Mouse (Mus musculus) stomach, postnatal 0 days (tissue): ENCODE results near the gene Hnrnpu. TPM values are rescaled to one million over a fixed set of nuclear protein-coding genes. Genes with fewer than 3 reads are reported as not detected.

Experiments used
- ATAC-seq: fragments of 200-750 bp; cut with Nextera tagmentation; 2 replicates; pipeline ENCODE4 v1.8.0; 2017; ENCODE audit not compliant: low FRiP score, low TSS enrichment
- DNase-seq: peaks from one replicate; pipeline ENCODE4 v3.0.0-alpha.2; 2016; ENCODE audit warnings: low spot score
- H3K27ac ChIP-seq: fragments of 300-500 bp; sonication (generic); replicated peaks from 2 replicates; pipeline ENCODE4 v1.5.1; 2014; ENCODE audit warnings: mild to moderate bottlenecking, control low read depth
- H3K27me3 ChIP-seq: fragments of 300-500 bp; sonication (generic); 2 replicates; pipeline ENCODE4 v1.6.1; 2014; ENCODE audit warnings: low read length; ENCODE audit not compliant: control insufficient read depth, insufficient read depth
- H3K36me3 ChIP-seq: fragments of 300-500 bp; sonication (generic); 2 replicates; pipeline ENCODE4 v1.6.1; 2014; ENCODE audit warnings: low read length, mixed read lengths; ENCODE audit not compliant: control insufficient read depth, insufficient read depth
- H3K4me1 ChIP-seq: fragments of 300-500 bp; sonication (generic); replicated peaks from 2 replicates; pipeline ENCODE4 v1.6.1; 2014; ENCODE audit warnings: antibody characterized with exemption; ENCODE audit not compliant: control insufficient read depth, insufficient read depth
- H3K4me2 ChIP-seq: fragments of 300-500 bp; sonication (generic); replicated peaks from 2 replicates; pipeline ENCODE4 v1.6.1; 2014; ENCODE audit warnings: low read depth, mild to moderate bottlenecking, control low read depth, moderate library complexity
- H3K4me3 ChIP-seq: fragments of 300-500 bp; sonication (generic); 2 replicates; pipeline ENCODE4 v1.5.1; 2014; ENCODE audit warnings: low read depth, low read length, control low read depth
- H3K9ac ChIP-seq: fragments of 300-500 bp; sonication (generic); 2 replicates; pipeline ENCODE4 v1.6.1; 2014; ENCODE audit warnings: mild to moderate bottlenecking, low read length, control low read depth, mixed read lengths
- H3K9me3 ChIP-seq: fragments of 300-500 bp; sonication (generic); 2 replicates; pipeline ENCODE4 v1.6.1; 2016; ENCODE audit warnings: low read length; ENCODE audit not compliant: control insufficient read depth
- CTCF ChIP-seq: IDR thresholded peaks from 2 replicates; pipeline ENCODE4 v1.5.1; 2016; ENCODE audit warnings: antibody characterized with exemption, low read depth, mild to moderate bottlenecking, moderate library complexity
- EP300 ChIP-seq: optimal IDR thresholded peaks from 2 replicates; pipeline ENCODE3; 2016; ENCODE audit warnings: antibody characterized with exemption
- WGBS: fragments of 180-500 bp; shearing (Covaris S2); extraction: QIAGEN DNeasy Blood & Tissue Kit; methylation state at CpG from one replicate; pipeline ENCODE4 v1.1.7; 2014; 5-methylcytosine and 5-hydroxymethylcytosine counted together
- polyA plus RNA-seq: library from polyadenylated mRNA; unstranded; fragments of >200 nt; fragmentation: Nextera tagmentation; extraction: Ambion mirVana; gene quantifications from 2 replicates; pipeline ENCODE4 v1.2.1, GENCODE M21; 2015

The Hnrnpu gene
- polyA plus RNA-seq, 1 experiment from 2014 or later, result 129 TPM

GRCm38 (mm10) chr1:178342612-178343011 lies 5.0 kb upstream of the Hnrnpu start:
- Histone ChIP-seq H3K27me3 (no peaks in the 10 kb centered on the region), H3K4me1 (no peaks in the 10 kb centered on the region), H3K36me3 (no peaks in the 10 kb centered on the region), H3K9ac (no peak overlapping the region), H3K9me3 (no peaks in the 10 kb centered on the region), H3K27ac (no peak overlapping the region), H3K4me2 (no peak overlapping the region), H3K4me3 (no peak overlapping the region)
- DNase-seq (no peak), ATAC-seq (no peak)
- 80% methylated on average over 4 of the region's 5 CpGs for WGBS
- no peak for TF ChIP-seq EP300

- H3K27ac ChIP-seq, result no peak overlapping the region
- 52% methylated on average over 1 of the region's 1 CpGs for WGBS
- H3K4me1 ChIP-seq, result no peaks in the 10 kb centered on the region
- ATAC-seq, result no peak
- H3K4me3 ChIP-seq, result no peak overlapping the region
- no peak for DNase-seq
- no peaks in the 10 kb centered on the region for H3K27me3 ChIP-seq
- TF ChIP-seq CTCF (no peak), EP300 (no peak)
- no peak overlapping the region for H3K4me2 ChIP-seq
- H3K9me3 ChIP-seq, result no peaks in the 10 kb centered on the region
- H3K36me3 ChIP-seq, result no peaks in the 10 kb centered on the region
- H3K9ac ChIP-seq, result no peak overlapping the region
Measured at GRCm38 (mm10) chr1:178342063-178342462, 4.5 kb upstream of the Hnrnpu start.

DNA sequence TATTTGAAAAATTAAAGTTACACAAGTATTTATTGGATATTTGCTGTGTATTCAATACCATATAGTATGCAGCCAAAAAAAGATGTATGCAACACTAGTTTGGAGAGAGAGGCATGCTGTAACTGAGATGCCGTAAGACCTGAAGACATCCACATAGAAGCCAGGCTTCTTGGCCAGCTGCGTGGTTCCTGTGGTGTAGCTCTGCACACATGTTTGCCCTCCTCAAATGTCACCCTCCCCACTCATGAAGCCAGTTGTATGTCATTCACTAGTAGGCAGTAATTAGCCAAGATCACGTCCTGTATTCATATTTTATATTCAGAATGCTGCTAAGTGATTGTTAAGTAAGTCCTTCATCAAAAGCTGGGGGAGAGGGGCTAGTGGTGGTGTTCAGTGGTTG lies 3.8 kb upstream of the Hnrnpu start:
- no peak overlapping the region for H3K9ac ChIP-seq
- no peaks in the 10 kb centered on the region for H3K27me3 ChIP-seq
- H3K4me1 ChIP-seq, result no peaks in the 10 kb centered on the region
- no peaks in the 10 kb centered on the region for H3K9me3 ChIP-seq
- no peak for DNase-seq
- no peak overlapping the region for H3K27ac ChIP-seq
- H3K4me3 ChIP-seq, result no peak overlapping the region
- ATAC-seq, result no peak
- no peaks in the 10 kb centered on the region for H3K36me3 ChIP-seq
- TF ChIP-seq EP300 (no peak), CTCF (no peak)
- H3K4me2 ChIP-seq, result no peak overlapping the region
- 84% methylated on average over 3 of the region's 3 CpGs for WGBS

- DNase-seq, result no peak
- H3K27ac ChIP-seq, result no peak overlapping the region
- H3K36me3 ChIP-seq, result no peaks in the 10 kb centered on the region
- H3K27me3 ChIP-seq, result no peaks in the 10 kb centered on the region
- ATAC-seq, result no peak
- WGBS, result 91% methylated on average over 2 of the region's 2 CpGs
- no peak overlapping the region for H3K9ac ChIP-seq
- H3K4me1 ChIP-seq, result no peaks in the 10 kb centered on the region; the same call in 1 of the 2 replicates
- H3K4me3 ChIP-seq, result no peak overlapping the region
- H3K4me2 ChIP-seq, result no peak overlapping the region
- TF ChIP-seq CTCF, result no peak
- TF ChIP-seq EP300, result no peak
- H3K9me3 ChIP-seq, result no peaks in the 10 kb centered on the region
Measured at GRCm38 (mm10) chr1:178340213-178340612, 2.6 kb upstream of the Hnrnpu start.

DNA sequence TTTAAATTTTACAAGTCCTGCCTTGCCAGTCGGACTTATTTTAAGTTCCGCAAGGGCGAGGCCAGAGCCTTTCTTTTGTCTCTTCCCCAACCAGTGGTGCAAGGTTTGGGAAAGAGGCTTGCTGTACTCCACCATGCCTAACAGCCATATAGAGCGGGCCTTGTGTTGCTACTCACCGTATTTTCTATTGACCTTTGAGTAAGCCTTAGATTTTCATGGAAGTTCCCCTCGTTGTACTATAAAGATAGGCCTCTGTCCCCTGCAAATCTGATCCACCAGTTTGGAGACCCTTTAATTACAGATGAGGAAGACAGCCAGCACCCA lies 683 bp upstream of the Hnrnpu start:
- 5% methylated on average over 6 of the region's 6 CpGs for WGBS
- ATAC-seq, result no peak

DNA sequence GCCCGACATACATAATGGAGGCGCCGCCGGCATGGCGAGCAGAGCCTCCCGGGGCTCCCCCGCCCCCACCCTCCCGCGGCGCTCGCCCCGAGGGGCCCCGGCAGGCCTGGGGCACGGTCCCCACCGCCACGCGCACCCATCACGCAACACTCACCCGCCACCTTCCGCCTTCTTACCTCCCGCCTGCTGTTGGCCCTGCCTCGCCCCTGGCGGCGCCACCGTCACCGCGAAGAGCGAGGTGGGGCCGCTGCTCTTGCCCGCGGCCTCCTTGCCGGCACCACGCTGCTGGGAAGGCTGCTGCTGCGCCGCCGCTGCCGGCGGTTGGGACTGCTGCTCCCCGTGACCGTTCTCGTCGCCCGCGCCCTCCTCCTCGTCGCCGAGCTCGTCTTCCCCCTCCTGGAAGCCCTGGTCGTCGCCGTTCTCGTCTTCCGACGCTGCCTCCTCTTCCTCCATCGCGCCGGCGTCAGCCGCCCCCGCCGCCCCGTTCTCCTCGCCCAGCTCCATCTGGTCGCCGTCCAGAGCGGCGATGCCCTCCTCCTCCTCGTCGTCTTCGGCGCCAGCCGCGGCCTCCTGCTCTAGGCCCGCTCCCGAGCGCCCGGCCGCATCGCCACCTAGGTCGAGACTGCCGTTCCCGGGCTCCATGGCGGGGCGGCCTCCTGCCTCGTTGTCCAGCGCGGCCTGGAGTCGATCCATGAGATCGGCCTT lies 668 bp downstream of the Hnrnpu start:
- H3K27me3 ChIP-seq, result no peaks in the 10 kb centered on the region
- DNase-seq, result peak; percentile 64
- under 1% methylated on average over 70 of the region's 89 CpGs for WGBS

More for the DNA sequence above, 683 bp upstream of the Hnrnpu start:
- Histone ChIP-seq H3K9ac (peak overlapping the region; percentile 86), H3K36me3 (0 out of 2 replicates have a peak, but pooled peaks cover 3% of the 10 kb centered on the region), H3K27me3 (no peaks in the 10 kb centered on the region), H3K4me3 (peak overlapping the region; percentile 99), H3K27ac (peak overlapping the region; percentile 100), H3K4me2 (peak overlapping the region; percentile 61), H3K9me3 (no peaks in the 10 kb centered on the region), H3K4me1 (no peaks in the 10 kb centered on the region; the same call in 1 of the 2 replicates)
- TF ChIP-seq EP300 (peak; percentile 17), CTCF (no peak)
- peak; percentile 38 for DNase-seq

More for the DNA sequence above, 668 bp downstream of the Hnrnpu start:
- peak overlapping the region; percentile 100 for H3K27ac ChIP-seq
- peak overlapping the region; percentile 66 for H3K4me2 ChIP-seq
- no peak for TF ChIP-seq EP300
- no peak for TF ChIP-seq CTCF
- peak overlapping the region; percentile 100 for H3K9ac ChIP-seq
- H3K4me1 ChIP-seq, result no peaks in the 10 kb centered on the region; the same call in 1 of the 2 replicates
- H3K4me3 ChIP-seq, result peak overlapping the region; percentile 99
- peaks cover 10% of the 10 kb centered on the region for H3K36me3 ChIP-seq
- ATAC-seq, result peak; percentile 58
- no peaks in the 10 kb centered on the region for H3K9me3 ChIP-seq
